Mouse (Mus musculus) hindbrain, embryonic 14.5 days (tissue): Measurements from ENCODE around the gene Chpt1. TPM values are rescaled to one million over a fixed set of nuclear protein-coding genes. Genes with fewer than 3 reads are reported as not detected.

Experiments
- ATAC-seq: fragments of 200-750 bp; cut with Nextera tagmentation; 2 replicates; pipeline ENCODE4 v1.8.0; 2017; ENCODE audit warnings: moderate number of reproducible peaks, mild to moderate bottlenecking, moderate TSS enrichment, moderate library complexity; ENCODE audit not compliant: low FRiP score
- DNase-seq: peaks from one replicate; pipeline ENCODE4 v3.0.0-alpha.2; 2015; ENCODE audit warnings: low spot score
- H3K27ac ChIP-seq: fragments of 300-500 bp; sonication (generic); 2 replicates; pipeline ENCODE4 v1.5.1; 2014; ENCODE audit warnings: mild to moderate bottlenecking, moderate library complexity
- H3K27me3 ChIP-seq: fragments of 300-500 bp; sonication (generic); 2 replicates; pipeline ENCODE4 v1.6.1; 2014; ENCODE audit warnings: mild to moderate bottlenecking, low read length, mixed read lengths; ENCODE audit not compliant: control insufficient read depth, insufficient read depth
- H3K36me3 ChIP-seq: fragments of 300-500 bp; sonication (generic); replicated peaks from 2 replicates; pipeline ENCODE4 v1.6.1; 2014; ENCODE audit not compliant: control insufficient read depth, insufficient read depth
- H3K4me1 ChIP-seq: fragments of 300-500 bp; sonication (generic); replicated peaks from 2 replicates; pipeline ENCODE4 v1.6.1; 2014; ENCODE audit warnings: antibody characterized with exemption, low read length, mixed read lengths; ENCODE audit not compliant: control insufficient read depth, insufficient read depth
- H3K4me2 ChIP-seq: fragments of 300-500 bp; sonication (generic); replicated peaks from 2 replicates; pipeline ENCODE4 v1.6.1; 2014; ENCODE audit warnings: mild to moderate bottlenecking, moderate library complexity
- H3K4me3 ChIP-seq: fragments of 300-500 bp; sonication (generic); replicated peaks from 2 replicates; pipeline ENCODE4 v1.5.1; 2014; ENCODE audit warnings: mild to moderate bottlenecking, low read length
- H3K9ac ChIP-seq: fragments of 300-500 bp; sonication (generic); 2 replicates; pipeline ENCODE4 v1.6.1; 2014
- H3K9me3 ChIP-seq: fragments of 300-500 bp; sonication (generic); 2 replicates; pipeline ENCODE4 v1.6.1; 2016; ENCODE audit warnings: low read length; ENCODE audit not compliant: control insufficient read depth
- WGBS: fragments of 180-500 bp; shearing (Covaris S2); extraction: QIAGEN DNeasy Blood & Tissue Kit; methylation state at CpG from one replicate; pipeline ENCODE4 v1.1.7; 2014; 5-methylcytosine and 5-hydroxymethylcytosine counted together
- polyA plus RNA-seq: library from polyadenylated mRNA; unstranded; fragments of >200 nt; fragmentation: Nextera tagmentation; extraction: Ambion mirVana; gene quantifications from 2 replicates; pipeline ENCODE4 v1.2.1, GENCODE M21; 2014

The Chpt1 gene
- polyA plus RNA-seq, 1 experiment from 2014 or later: 15.6 TPM

DNA sequence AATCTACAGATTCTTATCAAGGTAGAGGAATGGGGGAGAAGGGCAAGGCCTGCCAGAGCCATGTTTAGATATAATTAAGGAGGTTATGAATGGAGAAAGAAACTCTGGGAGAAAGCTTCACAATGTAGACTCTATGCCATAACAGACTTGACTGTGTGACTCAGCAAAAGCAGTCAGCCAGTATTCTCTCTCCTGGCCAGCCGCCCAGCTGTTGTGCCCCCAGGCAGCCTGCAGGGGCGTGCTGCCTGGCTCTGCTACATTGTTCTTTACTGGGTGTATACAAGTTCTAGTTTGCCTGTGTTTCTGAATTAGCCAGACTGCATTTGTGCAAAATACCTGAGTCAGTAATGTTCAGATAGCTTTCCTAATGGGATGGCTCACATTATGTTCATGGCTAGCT is 10.6 kb upstream of the Chpt1 start:
- no peak for DNase-seq
- Histone ChIP-seq H3K4me3 (no peak overlapping the region), H3K9ac (no peak overlapping the region)

DNA sequence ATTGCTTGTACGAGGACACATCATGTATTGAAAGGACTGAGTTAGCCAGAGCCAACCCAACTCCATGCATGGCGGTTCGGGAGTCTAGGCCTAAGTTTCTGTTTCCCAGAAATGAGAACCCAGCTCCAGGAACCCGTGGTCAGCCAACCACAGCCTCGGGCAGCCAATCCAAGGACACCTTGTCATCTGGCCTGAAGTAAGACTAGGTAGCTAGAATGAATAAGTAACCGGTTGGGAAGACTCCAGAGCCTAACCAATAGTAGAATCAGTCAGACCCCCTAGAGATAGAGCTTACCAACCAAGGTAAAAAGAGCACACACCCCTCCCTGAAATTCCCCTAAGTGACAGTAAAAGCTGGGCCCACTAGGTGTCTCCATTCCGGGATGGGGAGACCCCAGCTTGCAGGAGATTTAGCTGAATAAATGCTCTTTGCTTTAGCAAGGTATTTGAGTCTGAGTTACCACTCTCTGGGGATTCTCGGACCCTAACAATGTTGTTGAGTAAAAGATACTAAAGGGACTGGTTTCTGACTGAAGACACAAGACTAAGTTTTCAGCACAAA is 9.8 kb upstream of the Chpt1 start:
- Histone ChIP-seq H3K27me3 (no peaks in the 10 kb centered on the region), H3K4me1 (no peaks in the 10 kb centered on the region), H3K9me3 (no peaks in the 10 kb centered on the region), H3K9ac (no peak overlapping the region), H3K4me3 (no peak overlapping the region), H3K4me2 (no peak overlapping the region), H3K36me3 (no peaks in the 10 kb centered on the region), H3K27ac (no peak overlapping the region)
- 76% methylated on average over 8 of the region's 8 CpGs for WGBS
- DNase-seq (no peak), ATAC-seq (no peak)

More for the DNA sequence above, 10.6 kb upstream of the Chpt1 start:
- ATAC-seq: no peak
- no peak overlapping the region for H3K27ac ChIP-seq
- H3K36me3 ChIP-seq: no peaks in the 10 kb centered on the region
- H3K4me1 ChIP-seq: no peaks in the 10 kb centered on the region
- 61% methylated on average over 2 of the region's 2 CpGs for WGBS
- H3K27me3 ChIP-seq: no peaks in the 10 kb centered on the region
- no peaks in the 10 kb centered on the region for H3K9me3 ChIP-seq
- no peak overlapping the region for H3K4me2 ChIP-seq

DNA sequence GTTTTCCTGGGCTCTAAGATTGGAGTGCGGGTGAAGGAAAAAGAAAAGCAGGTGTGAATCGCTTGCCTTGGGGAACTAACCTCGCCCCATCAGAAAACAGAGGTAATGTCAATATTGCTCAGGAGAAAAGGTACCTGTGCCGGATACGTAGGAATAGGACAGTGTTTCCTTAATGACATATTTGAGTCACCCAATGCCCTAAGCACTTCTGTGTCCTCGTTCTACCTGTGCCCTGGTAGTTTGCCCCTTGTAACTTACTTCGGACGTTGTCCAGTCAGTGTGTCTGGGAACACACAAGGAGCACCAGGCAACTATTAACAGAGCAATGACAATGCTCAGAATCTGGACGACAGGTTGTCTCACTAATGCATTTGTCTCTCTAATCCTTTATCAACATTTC is 7.5 kb upstream of the Chpt1 start:
- no peaks in the 10 kb centered on the region for H3K9me3 ChIP-seq
- no peaks in the 10 kb centered on the region for H3K27me3 ChIP-seq
- H3K9ac ChIP-seq: no peak overlapping the region
- DNase-seq (no peak), ATAC-seq (no peak)
- no peak overlapping the region for H3K4me3 ChIP-seq
- 93% methylated on average over 9 of the region's 9 CpGs for WGBS
- H3K4me1 ChIP-seq: no peaks in the 10 kb centered on the region
- no peak overlapping the region for H3K4me2 ChIP-seq
- no peaks in the 10 kb centered on the region for H3K36me3 ChIP-seq
- H3K27ac ChIP-seq: no peak overlapping the region

DNA sequence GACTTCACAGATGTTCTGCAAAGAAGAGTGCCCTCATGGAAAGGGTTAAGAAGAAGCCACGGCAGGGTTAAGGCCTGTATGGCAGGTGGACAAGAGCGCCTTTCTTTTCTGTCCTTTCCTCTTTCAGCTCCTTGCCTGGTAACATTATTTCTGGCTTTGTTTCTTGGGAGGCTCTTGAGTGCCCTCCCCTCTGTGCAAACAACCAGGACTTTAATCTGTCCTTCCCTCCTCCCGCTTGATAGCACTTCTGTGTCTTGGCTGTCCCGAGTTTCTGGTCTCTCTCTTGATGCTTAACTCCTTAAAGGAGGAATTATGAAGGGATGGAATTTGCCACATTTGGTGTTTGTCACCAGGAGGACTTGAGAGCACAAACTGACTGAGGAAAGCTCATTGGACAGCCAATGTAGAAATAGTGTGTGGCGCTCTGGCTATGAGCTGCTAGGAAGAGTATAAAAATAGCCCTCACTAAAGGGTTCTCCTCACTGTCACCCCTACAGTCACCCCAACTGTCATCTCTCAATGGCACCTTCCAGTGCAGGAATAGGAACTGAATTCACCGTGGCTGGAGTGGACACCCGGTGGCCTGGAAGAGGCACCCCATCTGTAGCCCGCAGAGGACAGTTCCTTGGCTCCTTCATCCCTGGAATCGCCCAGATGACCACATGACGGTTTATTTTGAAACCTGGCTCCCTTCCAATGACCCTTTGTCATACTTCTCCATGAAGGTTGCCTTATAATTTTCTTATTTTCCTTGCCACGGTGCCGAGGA is 6.8 kb upstream of the Chpt1 start:
- WGBS: 82% methylated on average over 12 of the region's 12 CpGs
- Histone ChIP-seq H3K9me3 (no peaks in the 10 kb centered on the region), H3K27me3 (no peaks in the 10 kb centered on the region), H3K27ac (no peak overlapping the region), H3K4me3 (no peak overlapping the region), H3K4me2 (no peak overlapping the region), H3K36me3 (no peaks in the 10 kb centered on the region), H3K4me1 (no peaks in the 10 kb centered on the region), H3K9ac (no peak overlapping the region)
- no peak for DNase-seq
- ATAC-seq: no peak

DNA sequence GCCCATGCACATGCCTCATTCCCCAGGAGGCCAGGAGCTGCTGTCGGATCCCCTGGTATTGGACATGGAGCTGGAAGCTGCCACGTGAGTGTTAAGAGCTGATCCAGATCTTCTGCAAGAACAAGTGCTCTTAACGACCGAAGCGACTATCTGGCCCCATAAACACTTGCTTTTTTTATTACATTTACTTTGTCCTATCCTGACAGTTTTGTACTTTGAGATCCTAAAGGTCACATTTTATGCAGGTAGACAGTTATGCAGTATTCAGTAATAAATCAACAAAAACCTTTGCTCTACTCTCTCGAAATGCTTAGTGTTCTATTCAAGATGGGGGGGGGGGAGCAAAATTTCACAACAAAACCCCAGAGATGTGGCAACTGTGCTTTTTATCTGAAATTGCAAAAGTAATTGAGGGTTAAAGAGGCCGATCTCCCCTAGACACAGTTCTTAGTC is 3.8 kb upstream of the Chpt1 start:
- Histone ChIP-seq H3K9me3 (no peaks in the 10 kb centered on the region), H3K4me3 (no peak overlapping the region), H3K27me3 (no peaks in the 10 kb centered on the region), H3K27ac (no peak overlapping the region), H3K9ac (no peak overlapping the region), H3K4me1 (peaks cover 5% of the 10 kb centered on the region; the same call in 1 of the 2 replicates), H3K4me2 (no peak overlapping the region), H3K36me3 (no peaks in the 10 kb centered on the region)
- DNase-seq (no peak), ATAC-seq (no peak)
- WGBS: 82% methylated on average over 7 of the region's 7 CpGs

DNA sequence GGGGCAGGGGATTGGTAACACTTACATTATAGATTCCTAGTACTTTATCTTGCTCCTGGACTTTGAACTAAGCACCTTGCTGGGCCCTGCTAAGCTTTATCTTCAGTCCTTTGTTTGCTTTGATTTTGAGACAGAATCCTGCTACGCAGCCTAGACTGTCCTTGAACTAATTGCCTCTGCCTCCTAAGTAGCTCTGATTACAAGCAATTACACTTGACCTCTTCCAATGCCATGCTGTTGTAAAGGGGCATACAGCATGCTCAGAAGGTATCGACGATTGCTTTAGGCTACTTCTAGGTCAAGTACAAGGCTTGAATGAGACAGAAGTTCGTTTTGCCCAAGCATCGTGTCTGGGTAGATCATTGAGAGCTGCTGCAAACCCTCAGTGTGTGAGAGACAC is 1.4 kb upstream of the Chpt1 start:
- Histone ChIP-seq H3K27ac (no peak overlapping the region), H3K27me3 (no peaks in the 10 kb centered on the region), H3K4me2 (no peak overlapping the region), H3K36me3 (no peaks in the 10 kb centered on the region), H3K4me3 (no peak overlapping the region), H3K9ac (no peak overlapping the region), H3K9me3 (no peaks in the 10 kb centered on the region), H3K4me1 (peaks cover 14% of the 10 kb centered on the region)
- DNase-seq (no peak), ATAC-seq (no peak)
- 73% methylated on average over 5 of the region's 5 CpGs for WGBS

DNA sequence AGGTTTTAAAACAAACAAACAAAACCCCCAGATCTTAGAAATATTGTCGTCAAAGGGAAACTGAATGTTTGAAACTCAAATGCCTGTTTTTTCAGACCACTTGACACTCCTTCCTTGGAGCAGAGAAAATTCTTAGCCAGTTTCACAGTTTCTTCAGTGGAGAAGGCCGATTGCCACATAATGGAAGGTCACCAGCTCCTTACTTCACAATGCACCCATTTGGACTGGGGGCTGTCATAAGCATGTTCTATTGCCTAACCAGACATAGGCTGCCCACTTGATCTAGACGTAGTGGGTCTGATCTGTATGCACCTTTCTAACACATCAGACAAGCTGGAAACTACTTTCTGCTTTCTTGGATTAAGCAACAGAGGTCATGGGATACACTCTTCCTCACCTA is 608 bp upstream of the Chpt1 start:
- DNase-seq: no peak
- H3K4me3 ChIP-seq: no peak overlapping the region; the same call in 1 of the 2 replicates
- no peaks in the 10 kb centered on the region for H3K36me3 ChIP-seq
- H3K4me1 ChIP-seq: peaks cover 14% of the 10 kb centered on the region
- ATAC-seq: no peak
- peak overlapping the region; percentile 62 for H3K4me2 ChIP-seq
- WGBS: 48% methylated on average over 3 of the region's 3 CpGs
- no peak overlapping the region for H3K9ac ChIP-seq
- no peak overlapping the region for H3K27ac ChIP-seq
- H3K9me3 ChIP-seq: no peaks in the 10 kb centered on the region
- H3K27me3 ChIP-seq: no peaks in the 10 kb centered on the region

DNA sequence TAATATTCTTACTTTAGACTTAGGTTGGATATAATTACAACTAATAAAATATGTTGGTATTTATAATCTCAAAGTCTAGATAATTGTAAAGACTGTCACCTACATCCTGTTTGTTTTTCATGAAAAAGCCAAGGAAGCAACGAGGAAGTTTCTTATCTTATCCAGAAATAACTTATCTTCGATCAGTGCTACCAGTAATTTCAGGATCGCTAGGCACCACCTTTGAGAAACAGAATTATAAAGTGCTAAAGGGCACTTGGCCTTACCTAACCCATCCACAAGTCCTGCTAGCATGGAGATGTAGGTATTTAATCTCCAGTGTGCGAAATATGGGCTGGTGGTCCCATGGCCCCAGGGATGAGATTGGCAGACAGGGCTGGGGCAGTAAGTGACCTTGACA is 954 bp downstream of the Chpt1 start:
- Histone ChIP-seq H3K9me3 (no peaks in the 10 kb centered on the region), H3K27ac (peak overlapping the region; percentile 69; the same call in 1 of the 2 replicates), H3K4me2 (peak overlapping the region; percentile 62), H3K4me1 (peaks cover 14% of the 10 kb centered on the region), H3K36me3 (no peaks in the 10 kb centered on the region), H3K27me3 (no peaks in the 10 kb centered on the region), H3K4me3 (peak overlapping the region; percentile 44), H3K9ac (peak overlapping the region; percentile 66)
- DNase-seq: no peak
- no peak for ATAC-seq
- WGBS: 51% methylated on average over 4 of the region's 4 CpGs

DNA sequence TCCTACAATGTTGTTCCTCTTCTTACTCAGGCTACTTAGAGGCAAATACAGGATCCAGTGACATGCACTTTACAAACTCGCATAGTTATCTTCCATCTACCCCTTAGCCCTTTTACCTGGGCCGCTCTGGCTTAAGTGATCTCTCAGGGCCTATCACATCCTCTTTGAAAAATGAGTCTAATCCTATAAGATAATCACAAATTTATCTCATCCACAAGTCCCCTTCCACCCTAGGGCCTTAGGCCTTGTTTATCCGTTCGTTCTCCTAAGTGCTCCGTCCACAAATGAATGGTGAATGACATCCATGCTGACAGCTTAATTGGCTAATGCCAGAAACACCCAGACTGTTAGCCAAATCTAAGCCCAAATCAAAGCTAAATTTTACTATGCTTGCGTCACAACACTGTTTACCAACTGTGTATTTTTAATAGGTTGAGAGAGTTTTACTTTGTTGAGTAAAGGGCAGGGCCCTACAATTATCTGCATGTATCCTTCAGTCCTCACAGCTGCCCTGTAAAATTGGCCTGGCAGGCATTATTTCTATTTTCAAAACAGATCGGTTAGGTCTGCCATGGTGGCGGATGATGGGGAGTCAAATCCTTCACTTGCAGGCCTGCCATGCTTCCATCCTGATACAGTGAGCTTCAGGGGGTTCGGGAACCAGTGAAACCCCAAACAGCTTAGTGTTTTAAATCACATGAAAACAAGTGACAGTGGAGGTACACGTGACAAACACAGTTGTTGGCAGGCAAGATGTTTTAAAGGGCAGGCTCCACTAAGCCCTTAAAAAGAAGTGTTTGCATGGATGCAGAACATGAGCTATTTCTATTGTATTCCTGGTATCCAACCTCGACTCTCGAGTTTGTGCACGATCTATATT is 1.7 kb downstream of the Chpt1 start:
- H3K9ac ChIP-seq: no peak overlapping the region
- no peak for DNase-seq
- no peak overlapping the region for H3K27ac ChIP-seq
- no peak for ATAC-seq
- H3K27me3 ChIP-seq: no peaks in the 10 kb centered on the region
- no peaks in the 10 kb centered on the region for H3K36me3 ChIP-seq
- peaks cover 14% of the 10 kb centered on the region for H3K4me1 ChIP-seq
- H3K4me2 ChIP-seq: peak overlapping the region; percentile 62
- no peaks in the 10 kb centered on the region for H3K9me3 ChIP-seq
- H3K4me3 ChIP-seq: no peak overlapping the region
- WGBS: 66% methylated on average over 13 of the region's 13 CpGs
